Mouse (Mus musculus) olfactory bulb, adult 2 months (tissue): ENCODE data around the gene Ttc30b.

Source experiments
- CTCF ChIP-seq: fragments of 200-500 bp; IDR thresholded peaks from 2 replicates; pipeline ENCODE4 v1.5.1; 2012; ENCODE audit warnings: low read depth, mild to moderate bottlenecking, low read length, moderate library complexity; ENCODE audit not compliant: insufficient read depth
- POLR2A ChIP-seq: fragments of 200-500 bp; IDR thresholded peaks from 2 replicates; pipeline ENCODE4 v1.6.1; 2012; ENCODE audit warnings: mild to moderate bottlenecking, low read depth, low read length, moderate library complexity; ENCODE audit not compliant: insufficient read depth

- TF ChIP-seq POLR2A: no peak
- no peak for TF ChIP-seq CTCF
Measured at GRCm38 (mm10) chr2:75964972-75965371, 26.6 kb upstream of the Ttc30b start.
